Mouse (Mus musculus) midbrain, embryonic 10.5 days (tissue): ENCODE results near the gene Fam13a. TPM values are rescaled to one million over a fixed set of nuclear protein-coding genes. Genes with fewer than 3 reads are reported as not detected.

Source experiments
- DNase-seq: peaks from one replicate; pipeline ENCODE4 v3.0.0-alpha.2; 2017; ENCODE audit warnings: low spot score
- H3K27ac ChIP-seq: fragments of 300-500 bp; sonication (generic); replicated peaks from 2 replicates; pipeline ENCODE4 v1.5.1; 2016; ENCODE audit warnings: mild to moderate bottlenecking
- H3K27me3 ChIP-seq: fragments of 300-500 bp; sonication (generic); 2 replicates; pipeline ENCODE4 v1.6.1; 2016; ENCODE audit warnings: low read depth, mild to moderate bottlenecking; ENCODE audit not compliant: poor library complexity, severe bottlenecking
- H3K36me3 ChIP-seq: fragments of 300-500 bp; sonication (generic); 2 replicates; pipeline ENCODE4 v1.6.1; 2016; ENCODE audit warnings: mild to moderate bottlenecking, moderate library complexity
- H3K4me1 ChIP-seq: fragments of 300-500 bp; sonication (generic); 2 replicates; pipeline ENCODE4 v1.6.1; 2016
- H3K4me3 ChIP-seq: fragments of 300-500 bp; sonication (generic); 2 replicates; pipeline ENCODE4 v1.5.1; 2016; ENCODE audit warnings: mild to moderate bottlenecking, moderate library complexity
- H3K9me3 ChIP-seq: fragments of 300-500 bp; sonication (generic); replicated peaks from 2 replicates; pipeline ENCODE4 v1.6.1; 2016; ENCODE audit warnings: mild to moderate bottlenecking
- WGBS: fragments of 180-500 bp; shearing (Covaris S2); methylation state at CpG from one replicate; pipeline ENCODE4 v1.1.7; 2016; 5-methylcytosine and 5-hydroxymethylcytosine counted together
- polyA plus RNA-seq: library from polyadenylated mRNA; unstranded; fragments of >200 nt; fragmentation: Nextera tagmentation; extraction: Ambion mirVana; gene quantifications from 2 replicates; pipeline ENCODE4 v1.2.1, GENCODE M21; 2016

Gene Fam13a
- polyA plus RNA-seq = 2.1 and 3.3 TPM in 2 replicates

- Histone ChIP-seq H3K27me3 (no peaks in the 10 kb centered on the region), H3K36me3 (no peaks in the 10 kb centered on the region), H3K9me3 (no peaks in the 10 kb centered on the region), H3K27ac (peak within 1 kb of the TSS; percentile 78), H3K4me1 (peaks cover 11% of the 10 kb centered on the region), H3K4me3 (peak within 1 kb of the TSS; percentile 59)
- peak; percentile 83 for DNase-seq
- 0% methylated on average over 16 of the region's 16 CpGs for WGBS
Measured at GRCm38 (mm10) chr6:59024164-59024724, at the start of gene Fam13a. Gene Fam13a, minus strand, starts transcription at chr6:59024549.

GRCm38 (mm10) chr6:59072096-59073060 lies 48.0 kb upstream of the Fam13a start:
- Histone ChIP-seq H3K9me3 (peaks cover 14% of the 10 kb centered on the region; the same call in 1 of the 2 replicates), H3K36me3 (no peaks in the 10 kb centered on the region), H3K27me3 (no peaks in the 10 kb centered on the region), H3K4me1 (no peaks in the 10 kb centered on the region), H3K27ac (no peak overlapping the region), H3K4me3 (no peak overlapping the region)
- no peak for DNase-seq
- 89% methylated on average over 5 of the region's 5 CpGs for WGBS

DNA sequence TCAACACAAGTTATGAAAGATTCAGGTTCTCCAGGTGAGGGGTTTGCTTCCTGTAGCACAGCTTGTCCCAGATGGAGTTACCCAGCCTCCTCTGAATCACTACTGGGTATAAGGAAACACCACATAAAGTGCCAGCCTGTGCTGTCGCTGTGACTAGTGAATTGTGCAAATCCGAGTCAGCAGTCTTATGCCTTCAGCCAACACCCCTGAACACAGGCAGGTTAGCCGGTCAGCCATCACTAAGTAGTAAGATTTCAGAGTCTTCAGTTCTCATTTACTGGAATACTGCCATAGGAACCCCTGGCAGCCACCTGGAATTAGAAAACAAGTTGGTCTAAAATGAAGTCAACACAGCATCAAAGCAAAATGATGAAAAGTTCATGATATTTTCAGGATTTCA lies 47.3 kb upstream of the Fam13a start:
- Histone ChIP-seq H3K9me3 (peaks cover 14% of the 10 kb centered on the region; the same call in 1 of the 2 replicates), H3K27ac (no peak overlapping the region), H3K27me3 (no peaks in the 10 kb centered on the region), H3K4me1 (no peaks in the 10 kb centered on the region), H3K36me3 (no peaks in the 10 kb centered on the region), H3K4me3 (no peak overlapping the region)
- no peak for DNase-seq
- 83% methylated on average over 3 of the region's 3 CpGs for WGBS

GRCm38 (mm10) chr6:59068187-59068586 lies 43.8 kb upstream of the Fam13a start:
- WGBS = 94% methylated on average over 5 of the region's 5 CpGs
- no peak overlapping the region for H3K4me3 ChIP-seq

DNA sequence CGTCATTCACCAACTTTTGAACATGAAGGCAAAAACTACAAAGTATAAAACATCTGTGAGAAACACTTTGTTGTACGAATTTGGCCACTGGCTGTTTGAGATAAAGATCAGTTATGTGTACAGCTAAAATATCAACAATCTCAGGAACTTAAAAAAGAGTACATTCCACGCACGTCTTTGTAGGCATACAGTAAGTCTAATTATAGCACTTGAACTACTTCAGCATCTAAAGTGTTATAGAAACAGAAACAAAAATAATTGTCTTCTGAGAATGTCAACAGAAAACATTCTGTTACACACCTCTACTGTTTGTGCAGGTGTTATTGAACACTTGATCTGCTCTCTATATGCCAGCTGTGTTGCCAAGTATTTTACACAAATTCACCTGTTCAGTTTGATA lies 40.1 kb upstream of the Fam13a start:
- WGBS = 85% methylated on average over 4 of the region's 4 CpGs
- Histone ChIP-seq H3K27me3 (no peaks in the 10 kb centered on the region), H3K27ac (no peak overlapping the region), H3K4me3 (no peak overlapping the region), H3K36me3 (no peaks in the 10 kb centered on the region), H3K9me3 (no peaks in the 10 kb centered on the region), H3K4me1 (no peaks in the 10 kb centered on the region)
- no peak for DNase-seq

More at GRCm38 (mm10) chr6:59068187-59068586, 43.8 kb upstream of the Fam13a start:
- Histone ChIP-seq H3K4me1 (no peaks in the 10 kb centered on the region), H3K27me3 (no peaks in the 10 kb centered on the region), H3K36me3 (no peaks in the 10 kb centered on the region), H3K27ac (no peak overlapping the region), H3K9me3 (no peaks in the 10 kb centered on the region)
- no peak for DNase-seq

GRCm38 (mm10) chr6:59053232-59053631 lies 28.9 kb upstream of the Fam13a start:
- no peak for DNase-seq
- Histone ChIP-seq H3K27ac (no peak overlapping the region), H3K4me1 (no peaks in the 10 kb centered on the region), H3K36me3 (no peaks in the 10 kb centered on the region), H3K9me3 (no peaks in the 10 kb centered on the region), H3K27me3 (no peaks in the 10 kb centered on the region), H3K4me3 (no peak overlapping the region)
- 87% methylated on average over 2 of the region's 2 CpGs for WGBS

DNA sequence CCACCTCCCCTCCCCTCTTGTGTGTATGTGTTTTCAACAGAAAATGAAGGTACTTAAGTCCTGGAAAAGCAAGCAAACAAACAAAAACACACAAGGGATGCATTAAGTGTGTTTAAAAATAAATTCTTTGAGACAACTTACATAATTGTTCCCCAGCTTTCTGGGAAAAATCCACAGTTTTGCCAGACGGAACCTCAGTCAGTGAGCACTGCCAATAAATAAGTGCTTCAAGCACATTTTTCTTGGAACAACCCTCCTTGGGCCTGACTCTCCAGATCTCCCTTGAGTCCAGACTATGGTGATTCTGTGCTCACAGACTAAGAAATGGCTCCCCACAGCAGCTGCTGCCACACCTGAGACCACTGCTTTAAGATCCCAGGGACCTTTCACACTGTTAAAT lies 15.4 kb upstream of the Fam13a start:
- WGBS = 67% methylated on average over 1 of the region's 1 CpGs

GRCm38 (mm10) chr6:59032748-59033147 lies 8.4 kb upstream of the Fam13a start:
- WGBS = 88% methylated on average over 5 of the region's 5 CpGs

More for the DNA sequence above, 15.4 kb upstream of the Fam13a start:
- no peaks in the 10 kb centered on the region for H3K36me3 ChIP-seq
- no peaks in the 10 kb centered on the region for H3K9me3 ChIP-seq
- H3K4me1 ChIP-seq = no peaks in the 10 kb centered on the region
- H3K4me3 ChIP-seq = no peak overlapping the region
- no peak for DNase-seq
- H3K27ac ChIP-seq = no peak overlapping the region
- H3K27me3 ChIP-seq = no peaks in the 10 kb centered on the region

GRCm38 (mm10) chr6:59031539-59031938 lies 7.2 kb upstream of the Fam13a start:
- H3K4me3 ChIP-seq = no peak overlapping the region
- no peaks in the 10 kb centered on the region for H3K36me3 ChIP-seq
- H3K27me3 ChIP-seq = no peaks in the 10 kb centered on the region
- no peaks in the 10 kb centered on the region for H3K9me3 ChIP-seq
- DNase-seq = no peak
- H3K4me1 ChIP-seq = no peaks in the 10 kb centered on the region
- no peak overlapping the region for H3K27ac ChIP-seq
- 85% methylated on average over 6 of the region's 6 CpGs for WGBS

More at GRCm38 (mm10) chr6:59032748-59033147, 8.4 kb upstream of the Fam13a start:
- H3K4me3 ChIP-seq = no peak overlapping the region
- no peak for DNase-seq
- H3K36me3 ChIP-seq = no peaks in the 10 kb centered on the region
- H3K4me1 ChIP-seq = no peaks in the 10 kb centered on the region
- no peaks in the 10 kb centered on the region for H3K27me3 ChIP-seq
- H3K27ac ChIP-seq = no peak overlapping the region
- H3K9me3 ChIP-seq = no peaks in the 10 kb centered on the region

GRCm38 (mm10) chr6:59030667-59031066 lies 6.3 kb upstream of the Fam13a start:
- Histone ChIP-seq H3K9me3 (no peaks in the 10 kb centered on the region), H3K36me3 (no peaks in the 10 kb centered on the region), H3K4me3 (no peak overlapping the region), H3K27ac (no peak overlapping the region), H3K4me1 (no peaks in the 10 kb centered on the region), H3K27me3 (no peaks in the 10 kb centered on the region)
- DNase-seq = no peak
- 86% methylated on average over 2 of the region's 2 CpGs for WGBS

DNA sequence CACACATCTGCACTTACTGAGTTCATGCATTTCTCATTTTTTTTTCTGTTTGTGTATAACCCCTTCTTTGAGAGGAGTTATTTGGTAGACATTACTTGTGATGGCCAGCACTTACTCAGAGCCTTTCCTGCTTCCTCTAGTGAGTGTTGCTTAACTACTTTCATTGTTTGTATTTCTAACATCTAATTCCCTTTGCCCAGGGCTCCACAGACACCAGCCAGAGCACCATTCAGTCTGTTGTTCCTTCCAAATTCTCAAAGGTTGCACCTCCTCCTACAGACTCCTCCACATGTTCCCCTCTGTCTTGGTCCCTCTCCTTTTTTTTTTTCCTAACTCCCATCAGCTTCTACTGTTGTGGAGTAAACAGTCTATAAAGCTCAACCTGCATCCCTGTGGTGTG lies 5.7 kb upstream of the Fam13a start:
- no peak for DNase-seq
- H3K9me3 ChIP-seq = no peaks in the 10 kb centered on the region
- H3K27ac ChIP-seq = no peak overlapping the region
- H3K36me3 ChIP-seq = no peaks in the 10 kb centered on the region
- H3K4me1 ChIP-seq = no peaks in the 10 kb centered on the region
- no peak overlapping the region for H3K4me3 ChIP-seq
- no peaks in the 10 kb centered on the region for H3K27me3 ChIP-seq

- 87% methylated on average over 2 of the region's 2 CpGs for WGBS
- Histone ChIP-seq H3K4me1 (peaks cover 8% of the 10 kb centered on the region), H3K9me3 (no peaks in the 10 kb centered on the region), H3K4me3 (no peak overlapping the region), H3K36me3 (no peaks in the 10 kb centered on the region), H3K27me3 (no peaks in the 10 kb centered on the region), H3K27ac (no peak overlapping the region)
- DNase-seq = no peak
Measured at GRCm38 (mm10) chr6:59028871-59029270, 4.5 kb upstream of the Fam13a start.

DNA sequence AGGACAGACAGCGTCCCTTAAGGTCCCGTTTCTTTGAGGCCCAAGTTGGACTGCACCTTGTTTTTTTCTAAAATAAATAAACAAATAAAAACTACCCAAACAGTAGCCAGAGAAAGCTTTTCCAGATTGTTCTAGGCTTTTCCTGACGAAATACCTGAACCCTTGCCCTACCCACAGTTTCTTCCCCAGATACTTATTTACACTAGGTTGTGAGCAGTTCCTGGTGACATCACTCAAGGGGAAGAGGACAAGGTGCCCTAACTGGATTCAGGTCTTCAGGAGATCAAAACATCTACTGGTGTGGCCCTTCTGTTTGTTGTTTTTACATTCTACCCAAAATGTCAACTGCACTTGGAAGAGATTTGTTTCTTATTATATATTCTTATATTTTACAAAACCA lies 457 bp upstream of the Fam13a start:
- Histone ChIP-seq H3K4me3 (peak overlapping the region; percentile 59), H3K27ac (peak overlapping the region; percentile 78; the same call in 1 of the 2 replicates)

More for the DNA sequence above, 457 bp upstream of the Fam13a start:
- Histone ChIP-seq H3K36me3 (no peaks in the 10 kb centered on the region), H3K27me3 (no peaks in the 10 kb centered on the region), H3K4me1 (peaks cover 11% of the 10 kb centered on the region), H3K9me3 (no peaks in the 10 kb centered on the region)
- WGBS = 32% methylated on average over 3 of the region's 3 CpGs
- no peak for DNase-seq
